Mouse (Mus musculus) testis, postnatal 10 days (tissue): ENCODE results near the gene Zfp52.
A peak's percentile ranks its signal among the peaks of the same experiment; 100 is the strongest.

Experiments used
- DNase-seq: peaks from one replicate; pipeline ENCODE4 v3.0.0; 2021; ENCODE audit warnings: low spot score

Zfp52 gene

DNA sequence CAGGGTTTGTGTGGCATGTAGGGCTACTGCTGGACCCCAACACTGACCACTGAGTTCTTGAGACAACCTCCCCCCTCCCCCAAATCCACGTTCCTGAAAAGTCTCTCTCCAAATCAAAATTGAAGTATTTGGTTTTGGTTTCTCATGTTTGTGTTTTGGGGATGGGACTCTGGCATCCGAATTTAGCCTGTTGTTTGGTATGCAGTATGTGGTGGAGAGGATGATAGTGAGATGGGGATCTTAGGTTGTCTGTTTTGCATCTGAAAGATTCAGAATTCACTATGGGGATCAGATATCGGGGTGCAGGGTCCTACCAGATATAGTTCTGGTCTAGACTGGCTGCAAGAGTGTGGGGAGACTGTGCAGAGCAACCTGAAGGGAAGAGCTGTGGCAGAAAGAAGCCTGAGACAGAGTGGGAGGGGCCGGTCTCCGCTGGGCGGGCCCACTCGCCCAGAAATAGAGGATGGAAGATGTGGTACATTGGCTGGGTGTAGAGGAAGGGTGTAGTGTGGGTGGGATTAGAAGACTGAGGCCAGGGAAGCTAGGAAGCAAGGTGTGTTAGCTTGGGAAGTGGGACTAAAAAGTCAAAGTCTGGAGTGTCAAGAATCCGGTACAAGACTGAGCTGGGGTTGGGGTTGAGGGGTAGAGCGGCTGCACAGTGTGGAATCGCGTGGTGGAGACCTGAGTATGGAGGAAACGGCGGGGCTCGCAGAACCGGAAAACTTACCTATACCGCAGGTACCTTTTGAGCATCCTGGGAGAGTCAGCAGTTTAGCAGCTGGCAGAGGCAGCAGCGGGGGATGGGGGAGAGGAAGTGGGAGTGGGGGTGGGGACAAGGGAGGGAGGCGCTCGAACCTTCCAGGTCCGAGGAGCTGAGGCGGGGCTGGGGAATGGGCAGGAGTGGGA is at the start of gene Zfp52:
Gene Zfp52 (plus strand): TSS at position 444 of the 906 bp plus-strand sequence.
- peak; percentile 73 for DNase-seq

DNA sequence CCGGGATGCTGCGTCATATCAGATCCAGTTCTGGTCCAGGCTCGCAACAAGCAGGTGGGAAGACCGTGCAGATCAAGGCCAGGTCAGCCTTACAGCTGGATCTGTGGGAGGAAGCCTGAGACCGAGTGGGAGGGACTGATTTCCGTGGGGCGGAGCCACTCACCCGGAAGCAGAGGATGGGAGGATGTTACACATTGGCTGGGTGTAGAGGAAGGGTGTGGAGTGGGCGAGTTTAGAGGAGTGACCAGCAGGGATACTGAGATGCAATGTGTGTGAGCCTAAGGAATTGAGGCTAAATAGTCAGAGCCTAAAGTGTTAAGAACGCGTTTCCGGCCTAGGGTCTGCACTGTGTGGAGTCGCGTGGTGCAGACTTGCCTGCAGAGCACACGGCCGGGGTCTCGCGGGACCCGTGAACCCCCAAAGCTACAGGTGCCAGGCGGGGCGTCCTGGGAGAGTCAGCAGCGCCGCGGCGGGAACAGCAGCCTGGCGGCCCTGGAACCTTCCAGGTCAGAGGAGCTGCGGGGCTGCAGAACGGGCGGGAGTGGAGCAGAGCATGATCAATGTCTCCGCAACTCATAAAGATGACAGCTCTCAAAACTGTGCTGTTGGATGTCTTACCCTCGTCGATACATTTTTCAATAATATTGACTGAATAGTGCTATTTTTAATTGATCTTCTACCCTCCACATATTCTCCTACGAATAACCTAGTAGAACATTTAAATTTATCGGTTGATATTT is 46.4 kb upstream of the Zfp52 start, which contains the start of gene Zfp53:
Gene Zfp53 (plus strand): TSS at position 239 of the 740 bp plus-strand sequence.
- peak; percentile 88 for DNase-seq

DNA sequence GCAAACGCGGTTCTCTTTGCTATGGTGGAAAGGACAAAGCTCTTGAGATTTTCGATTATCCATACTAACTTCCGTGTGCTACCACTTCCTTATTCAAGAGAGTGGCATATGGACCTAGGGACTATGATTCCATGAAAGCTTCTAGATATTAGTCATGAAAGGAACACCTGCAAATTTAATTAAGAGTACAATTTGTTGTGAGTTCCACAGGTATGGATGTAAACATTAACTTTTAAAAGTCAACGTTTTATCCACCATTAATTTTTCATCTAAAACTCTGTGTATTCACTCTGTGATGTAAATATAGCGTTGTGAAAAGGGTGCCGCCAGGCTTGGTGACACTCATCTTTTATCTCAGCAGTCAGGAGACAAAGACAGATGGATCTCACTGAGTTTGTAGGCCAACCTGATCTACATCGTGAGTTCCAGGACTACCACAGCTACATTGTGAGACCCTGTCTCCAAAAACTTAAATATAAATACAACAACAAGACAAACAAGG is 45.8 kb upstream of the Zfp52 start:
- DNase-seq = no peak

DNA sequence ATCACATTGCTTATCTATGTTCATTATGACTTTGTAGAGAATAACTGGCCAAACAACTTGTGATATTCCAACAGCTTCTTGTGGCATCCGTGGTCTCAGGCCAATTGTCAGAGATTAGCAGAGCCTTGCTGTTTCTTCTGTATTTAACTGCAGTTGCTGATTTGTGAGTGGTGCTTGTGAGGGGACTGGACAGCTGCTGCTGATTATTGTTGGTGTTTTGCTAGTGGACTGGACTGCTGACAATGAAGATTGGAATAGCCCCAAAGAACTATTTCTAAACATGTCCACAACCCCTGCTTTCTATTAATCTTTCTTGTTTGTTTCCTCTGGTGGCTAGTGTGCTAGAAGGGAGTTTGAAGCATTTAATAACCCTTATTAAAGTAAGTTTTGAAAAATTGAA is 34.0 kb upstream of the Zfp52 start:
- DNase-seq = no peak

DNA sequence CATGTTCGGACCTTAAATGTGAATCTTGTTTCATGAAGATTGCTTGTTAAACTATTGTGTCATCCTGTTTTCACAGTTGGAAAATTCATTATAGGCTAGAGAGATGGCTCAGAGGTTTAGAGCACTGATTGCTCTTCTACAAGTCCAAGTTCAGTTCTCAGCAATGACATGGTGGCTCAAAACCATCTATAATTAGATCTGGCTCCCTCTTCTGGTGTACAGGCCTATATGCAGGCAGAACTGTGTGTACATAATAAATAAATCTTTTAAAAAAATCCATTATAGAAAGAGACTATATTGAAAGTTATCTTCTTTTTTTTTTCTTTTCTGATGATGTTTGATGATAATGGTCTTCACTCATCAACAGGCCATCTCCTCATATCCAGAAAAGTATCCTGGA is 30.8 kb upstream of the Zfp52 start:
- no peak for DNase-seq

DNA sequence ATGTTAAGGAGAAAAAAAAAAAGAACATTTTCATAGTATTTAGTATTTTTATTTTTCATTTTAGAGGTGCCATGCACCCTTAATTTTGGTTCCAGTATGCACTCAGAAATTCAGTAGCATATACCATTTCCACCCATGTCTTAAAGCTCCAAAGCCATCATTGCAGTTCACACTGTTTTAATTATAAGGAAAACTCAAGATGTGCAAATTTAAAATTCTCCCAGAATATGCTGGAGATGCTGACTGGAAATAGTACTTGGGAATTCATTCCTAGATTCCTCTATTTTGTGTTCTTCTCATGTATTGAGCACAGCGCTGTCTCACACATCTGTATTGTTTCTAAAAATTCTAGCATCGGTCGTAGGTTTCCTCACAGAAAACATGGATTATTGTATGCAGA is 29.1 kb upstream of the Zfp52 start:
- no peak for DNase-seq

DNA sequence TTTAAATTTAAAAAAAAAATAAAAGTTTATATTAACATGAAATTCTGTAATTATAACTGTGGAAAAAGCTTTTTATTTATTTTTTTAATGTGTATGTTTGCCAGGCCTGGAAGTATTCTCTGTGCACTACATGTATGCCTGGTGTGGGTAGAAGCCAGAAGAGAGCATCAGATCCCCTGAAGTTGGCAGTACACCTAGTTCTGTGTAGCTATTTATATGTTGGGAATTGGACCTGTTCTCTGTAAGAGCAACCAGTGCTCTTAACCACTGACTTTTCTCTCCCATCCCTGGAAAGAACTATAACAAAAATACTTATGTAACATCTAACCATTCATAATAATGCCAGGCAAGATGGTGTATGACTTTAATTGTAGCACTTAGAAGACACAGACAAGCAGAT is 25.6 kb upstream of the Zfp52 start:
- no peak for DNase-seq

DNA sequence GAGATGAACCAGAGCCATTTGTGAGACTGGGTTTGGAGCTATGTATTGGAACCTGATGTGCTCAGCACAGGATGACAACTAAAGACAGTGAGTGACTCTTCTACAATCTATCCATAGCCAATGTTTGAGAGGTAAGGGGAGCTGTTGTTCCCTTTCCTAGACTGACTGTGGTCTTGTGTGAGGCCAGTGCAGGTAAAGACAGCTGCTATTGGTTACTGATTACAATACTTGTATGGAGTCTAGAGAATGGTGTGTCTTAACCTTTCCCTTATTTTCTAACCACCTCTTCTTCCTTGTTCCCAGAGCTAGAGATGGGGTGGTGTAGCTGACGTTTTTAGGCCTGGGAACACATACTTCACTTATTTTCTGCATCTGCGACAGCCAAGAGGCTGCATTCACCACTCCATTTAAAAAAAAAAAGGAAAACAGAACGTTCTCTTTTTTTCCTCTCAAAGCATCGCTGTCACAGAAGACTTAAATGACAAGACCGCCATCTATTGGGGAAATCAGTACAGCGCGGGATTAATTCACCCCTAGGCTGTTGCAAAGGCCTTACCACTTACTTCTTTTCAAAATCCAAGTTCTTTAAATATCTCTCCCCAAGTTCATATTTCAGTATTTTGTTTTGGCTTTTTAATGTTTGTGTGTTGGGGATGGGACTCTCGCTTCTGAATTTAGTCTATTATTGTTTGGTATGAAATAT is 19.8 kb upstream of the Zfp52 start:
- DNase-seq = peak; percentile 66

DNA sequence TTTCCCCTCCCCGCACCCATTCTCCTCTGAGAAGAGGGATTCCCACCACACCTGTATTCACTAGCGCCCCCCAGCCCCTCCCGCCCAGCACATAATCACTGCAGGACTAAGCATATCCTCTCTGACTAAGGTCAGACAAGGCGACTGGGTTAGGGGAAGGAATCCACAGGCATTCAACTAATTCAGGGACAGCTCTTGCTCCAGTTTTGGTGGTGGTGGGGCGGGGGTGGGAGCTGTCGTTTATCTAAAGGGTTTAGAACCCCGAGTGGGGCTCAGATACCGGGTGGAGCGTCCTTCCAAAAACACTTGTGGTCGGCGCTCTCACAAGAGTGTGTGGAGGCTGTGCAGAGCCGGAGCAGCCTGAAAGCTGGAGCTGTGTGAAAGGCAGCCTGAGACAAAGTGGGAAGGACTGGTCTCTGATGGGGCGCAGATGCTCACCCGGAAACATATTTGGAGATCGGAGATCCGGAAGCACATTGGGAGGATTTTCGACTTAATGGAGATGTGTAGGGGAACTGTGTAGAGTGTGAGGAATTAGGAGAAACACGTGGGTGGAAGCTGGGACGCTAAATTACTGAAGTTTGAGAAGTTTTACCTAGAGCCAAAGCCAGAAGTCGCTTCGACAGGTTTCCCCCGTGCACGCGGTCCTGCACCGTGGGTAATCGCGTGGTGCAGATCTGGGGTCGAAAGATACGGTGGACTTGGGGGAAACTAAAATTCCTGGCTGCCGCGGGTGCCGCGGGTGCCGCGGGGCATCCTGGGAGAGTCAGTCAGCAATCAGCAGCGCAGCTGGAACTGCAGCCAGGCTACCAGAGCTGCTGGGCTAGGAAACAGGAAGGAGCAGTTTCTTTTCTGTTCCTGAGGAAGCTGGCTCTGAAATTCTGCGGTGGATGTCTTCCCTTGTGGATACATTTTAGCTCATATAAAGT is 18.9 kb upstream of the Zfp52 start:
- DNase-seq = peak; percentile 78

DNA sequence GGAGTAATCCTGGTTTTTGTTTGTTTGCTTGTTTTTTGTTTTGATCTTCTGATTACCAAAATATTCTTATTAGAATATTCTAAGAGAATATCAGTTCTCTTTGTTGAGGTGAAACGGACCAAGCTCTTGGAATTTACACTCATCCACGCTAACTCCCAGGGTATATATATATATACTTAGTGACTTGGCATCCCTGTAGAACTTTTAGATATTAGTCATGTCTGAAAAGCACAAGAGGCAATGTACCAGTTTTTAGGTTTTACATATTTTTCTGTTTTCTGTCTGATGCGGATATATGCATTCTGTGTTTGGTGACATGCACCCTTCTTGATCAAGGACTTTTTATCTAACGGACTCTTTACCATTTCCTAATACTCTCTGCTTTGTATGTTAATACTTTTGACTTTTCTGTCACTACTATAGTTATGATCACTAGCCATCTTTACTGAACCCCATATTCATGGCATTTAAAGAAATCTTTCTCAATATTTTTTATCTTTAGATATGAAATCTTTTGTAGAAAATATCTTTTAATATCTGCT is 18.1 kb upstream of the Zfp52 start:
- no peak for DNase-seq

DNA sequence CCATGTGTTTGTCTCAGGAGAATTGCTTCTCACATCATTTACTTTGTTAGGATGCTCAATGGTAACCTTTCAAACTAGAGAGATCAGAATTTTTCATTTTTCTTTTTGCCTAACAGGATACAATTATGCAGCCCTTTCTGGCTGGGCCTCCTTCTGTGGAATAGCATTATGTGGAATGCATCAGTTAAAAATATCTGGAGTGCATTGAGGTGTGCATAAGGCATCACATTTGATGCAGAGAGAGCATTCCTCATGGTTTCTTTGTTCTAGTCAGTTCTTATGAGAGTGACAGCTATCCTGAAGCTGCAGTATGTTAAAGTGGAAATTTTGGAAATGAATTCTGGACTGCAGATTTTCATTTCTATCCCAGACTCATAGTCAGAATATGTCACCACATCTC is 9.1 kb upstream of the Zfp52 start:
- no peak for DNase-seq

DNA sequence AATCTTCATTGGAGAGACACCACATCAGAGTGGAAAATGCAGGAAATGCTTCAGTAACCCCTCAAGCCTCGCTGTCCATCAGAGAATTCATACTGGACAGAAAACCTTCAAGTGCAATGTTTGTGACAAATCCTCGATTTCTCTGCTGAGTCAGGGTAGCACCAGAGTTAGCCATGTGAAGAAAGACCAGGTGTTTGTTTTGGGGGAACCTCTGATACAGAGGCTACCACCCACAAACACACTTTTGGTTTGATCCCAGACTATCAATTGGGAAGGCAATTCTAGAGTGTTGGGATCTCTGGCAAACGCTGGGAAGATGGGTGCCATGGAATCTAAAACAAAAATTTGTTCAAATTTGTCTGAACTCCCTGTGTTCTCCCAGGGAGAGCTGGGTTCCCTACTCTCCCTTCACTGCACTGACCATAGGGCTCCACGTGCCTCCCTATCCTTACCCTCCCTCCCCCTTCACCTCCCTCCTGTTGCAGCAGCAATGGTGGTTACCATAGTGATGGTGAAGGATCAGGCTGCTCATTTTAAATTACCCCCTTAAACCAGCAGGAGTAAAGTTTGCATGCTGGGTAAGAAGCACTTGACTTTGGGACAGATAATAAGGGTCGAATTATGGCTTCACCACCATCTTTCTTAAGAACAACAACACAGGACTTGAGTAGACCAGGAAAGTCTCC is 4.6 kb upstream of the Zfp52 start:
- no peak for DNase-seq

DNA sequence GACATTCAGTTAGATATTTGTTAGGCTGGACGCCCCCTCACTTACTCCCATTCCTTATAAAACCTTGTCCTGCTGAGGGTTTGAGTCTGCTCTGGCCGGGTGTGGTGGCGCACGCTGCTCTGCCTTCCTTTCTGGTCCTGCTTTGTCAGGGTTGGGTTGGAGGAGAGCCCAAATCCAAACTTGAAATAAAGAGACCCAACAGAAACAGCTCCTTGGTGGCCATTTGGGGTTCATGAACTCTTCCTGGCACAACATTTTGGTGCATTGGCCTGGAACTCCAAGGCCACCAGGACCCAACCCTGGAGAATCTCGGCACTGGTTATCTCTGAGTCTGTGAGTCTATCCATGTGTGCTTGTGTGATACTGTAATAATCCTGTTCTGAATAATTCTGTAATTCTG is 3.7 kb upstream of the Zfp52 start:
- DNase-seq = peak; percentile 52

DNA sequence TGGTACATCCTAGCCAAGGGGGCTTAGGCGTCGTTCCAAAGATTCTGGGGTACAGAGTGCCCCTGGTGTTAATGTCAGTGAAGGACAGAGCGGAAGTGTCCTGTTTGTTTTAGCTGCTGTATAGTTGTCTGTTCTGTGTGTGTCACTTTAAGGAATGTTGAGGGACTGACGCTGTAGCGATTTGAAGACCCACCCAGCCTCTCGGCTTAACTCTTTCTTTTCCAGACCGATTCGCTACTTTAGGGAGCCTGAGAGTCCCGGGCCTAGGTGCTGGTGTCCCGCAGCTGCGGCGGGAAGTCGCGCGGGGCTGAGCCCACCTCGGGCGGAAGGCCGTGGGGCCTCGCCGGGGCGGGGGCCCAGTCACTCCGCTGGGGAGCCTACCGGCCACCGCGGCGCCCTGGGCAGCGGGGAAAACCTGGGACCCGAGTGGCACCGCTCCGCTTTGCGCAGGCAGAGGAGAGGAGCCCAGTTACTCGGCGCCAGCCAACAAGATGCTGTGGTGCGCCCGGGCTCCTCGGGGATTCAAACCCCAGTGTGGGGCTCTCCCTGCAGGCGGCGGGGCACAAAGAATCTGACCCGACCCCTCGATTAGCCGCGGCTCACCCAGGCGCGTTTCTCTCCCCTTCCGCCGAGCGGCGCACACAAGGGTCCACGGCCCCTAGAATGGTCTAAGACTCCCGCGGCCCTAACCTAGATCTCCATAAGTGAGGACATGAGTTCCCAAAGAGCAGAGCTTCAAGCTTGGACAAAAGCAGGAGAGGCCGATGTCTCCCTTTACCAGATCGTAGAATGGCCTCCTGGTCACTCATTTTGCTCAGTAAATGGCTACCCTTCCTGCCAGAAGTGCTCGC is 3.0 kb upstream of the Zfp52 start:
- DNase-seq = peak; percentile 81

DNA sequence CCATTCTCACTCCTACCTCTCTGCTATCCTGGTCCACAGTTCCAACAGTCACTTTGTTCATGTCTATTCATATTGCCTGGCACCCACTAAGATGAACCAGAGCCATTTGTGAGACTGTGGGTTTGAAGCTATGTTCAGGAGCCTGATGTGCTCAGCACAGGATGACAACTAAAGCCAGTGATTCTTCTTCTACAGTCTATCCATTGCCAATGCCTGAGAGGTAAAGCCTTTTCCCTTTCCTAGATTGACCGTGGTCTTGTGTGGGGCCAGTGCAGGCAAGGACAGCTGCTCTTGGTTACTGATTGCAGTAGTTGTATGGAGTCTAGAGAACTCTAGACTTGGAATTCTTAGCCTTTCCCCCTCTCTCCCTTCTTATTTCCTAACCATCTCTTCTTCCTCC is 1.4 kb upstream of the Zfp52 start:
- no peak for DNase-seq

DNA sequence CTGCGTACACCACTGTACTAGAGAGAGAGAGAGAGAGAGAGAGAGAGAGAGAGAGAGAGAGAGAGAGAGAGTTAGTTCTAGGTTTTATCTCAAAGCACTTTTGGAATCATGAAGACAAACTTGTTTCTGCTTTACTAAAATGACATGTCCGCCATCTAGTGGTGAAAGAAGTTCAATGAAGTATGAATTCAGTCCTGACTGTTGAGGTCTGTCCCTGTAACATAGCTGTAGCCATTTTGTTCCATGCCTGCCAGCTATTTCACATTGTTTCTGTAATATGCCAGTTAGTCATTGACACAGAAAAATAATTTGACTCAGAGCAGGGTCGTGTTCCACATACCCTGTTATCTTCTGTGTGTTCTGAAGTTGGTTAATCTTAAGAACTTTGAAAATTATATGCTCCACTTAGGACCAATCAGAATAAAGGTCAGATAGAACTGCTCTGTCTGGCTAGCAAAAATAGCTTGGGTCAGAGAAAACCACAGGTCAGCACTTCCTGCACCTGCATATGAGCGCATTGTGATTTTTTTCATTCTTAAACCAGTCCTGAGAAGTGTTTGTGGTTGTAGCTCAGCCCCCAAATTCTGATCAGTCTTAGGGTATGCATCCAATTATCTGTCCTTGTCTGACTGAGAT is 761 bp upstream of the Zfp52 start:
- DNase-seq = no peak

DNA sequence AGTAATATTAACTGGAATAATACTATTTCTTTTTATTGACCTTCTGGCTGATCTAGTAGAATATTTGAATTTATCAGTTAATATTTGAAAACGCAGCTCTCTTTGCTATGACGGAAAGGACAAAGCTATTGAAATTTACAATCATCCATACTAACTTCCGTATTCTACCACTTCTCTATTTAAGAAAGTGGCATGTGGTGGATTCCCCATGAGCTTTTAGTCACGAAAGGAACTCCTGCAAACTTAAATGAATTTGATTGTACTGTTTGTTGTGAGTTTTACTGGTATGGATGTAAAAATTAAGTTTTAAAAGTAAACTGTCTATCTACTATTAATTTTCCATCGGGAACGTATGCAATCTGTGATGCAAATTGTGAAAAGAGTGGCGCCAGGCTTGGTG is 757 bp downstream of the Zfp52 start:
- DNase-seq = no peak

DNA sequence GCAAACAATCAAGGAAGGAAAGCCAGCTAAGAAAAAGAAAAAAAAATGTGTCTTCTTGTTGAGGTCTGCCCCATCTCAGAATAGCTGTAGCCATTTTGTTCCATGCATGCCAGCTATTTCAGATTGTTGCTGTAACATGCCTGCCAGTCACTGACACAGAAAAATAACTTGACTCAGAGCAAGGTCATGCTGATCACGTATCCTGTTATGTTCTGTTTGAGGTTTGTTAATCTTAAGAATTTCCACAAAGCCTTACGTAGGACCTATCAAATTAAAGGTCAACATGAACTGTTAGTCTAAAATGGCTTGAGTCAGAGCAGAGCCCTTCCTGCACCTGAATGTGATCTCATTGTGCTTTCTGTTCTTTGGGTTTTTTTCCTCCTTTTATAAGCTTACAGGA is 1.3 kb downstream of the Zfp52 start:
- DNase-seq = no peak

DNA sequence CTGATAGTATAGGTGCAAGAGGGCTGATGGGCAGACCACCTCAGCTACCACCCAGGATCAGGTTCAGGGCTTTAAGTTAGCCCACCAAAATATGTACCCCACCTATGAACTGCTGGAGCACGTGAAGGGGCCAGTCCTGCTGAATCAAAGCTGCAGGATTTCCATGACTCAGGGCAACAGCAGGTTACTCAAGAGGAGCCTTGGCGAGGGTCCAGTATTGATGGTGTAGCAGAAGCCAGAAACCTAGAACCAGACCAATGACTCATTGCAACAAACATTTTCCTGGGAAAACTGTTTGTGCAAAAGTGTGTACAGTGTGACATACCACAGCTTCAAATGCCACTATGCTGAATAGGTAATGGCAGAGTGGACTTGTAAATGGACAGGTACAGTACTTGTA is 22.5 kb downstream of the Zfp52 start:
- no peak for DNase-seq
